Mouse (Mus musculus) spleen, adult 18-20 months (tissue): Measurements from ENCODE around the gene Hykk.
A peak's percentile ranks its signal among the peaks of the same experiment; 100 is the strongest.

Experiments used
- DNase-seq, 2 experiments: peaks; one replicate each; pipeline ENCODE4 v3.0.0; 2022; ENCODE audit warnings: mixed read lengths in 2 of 2

Hykk gene

DNA sequence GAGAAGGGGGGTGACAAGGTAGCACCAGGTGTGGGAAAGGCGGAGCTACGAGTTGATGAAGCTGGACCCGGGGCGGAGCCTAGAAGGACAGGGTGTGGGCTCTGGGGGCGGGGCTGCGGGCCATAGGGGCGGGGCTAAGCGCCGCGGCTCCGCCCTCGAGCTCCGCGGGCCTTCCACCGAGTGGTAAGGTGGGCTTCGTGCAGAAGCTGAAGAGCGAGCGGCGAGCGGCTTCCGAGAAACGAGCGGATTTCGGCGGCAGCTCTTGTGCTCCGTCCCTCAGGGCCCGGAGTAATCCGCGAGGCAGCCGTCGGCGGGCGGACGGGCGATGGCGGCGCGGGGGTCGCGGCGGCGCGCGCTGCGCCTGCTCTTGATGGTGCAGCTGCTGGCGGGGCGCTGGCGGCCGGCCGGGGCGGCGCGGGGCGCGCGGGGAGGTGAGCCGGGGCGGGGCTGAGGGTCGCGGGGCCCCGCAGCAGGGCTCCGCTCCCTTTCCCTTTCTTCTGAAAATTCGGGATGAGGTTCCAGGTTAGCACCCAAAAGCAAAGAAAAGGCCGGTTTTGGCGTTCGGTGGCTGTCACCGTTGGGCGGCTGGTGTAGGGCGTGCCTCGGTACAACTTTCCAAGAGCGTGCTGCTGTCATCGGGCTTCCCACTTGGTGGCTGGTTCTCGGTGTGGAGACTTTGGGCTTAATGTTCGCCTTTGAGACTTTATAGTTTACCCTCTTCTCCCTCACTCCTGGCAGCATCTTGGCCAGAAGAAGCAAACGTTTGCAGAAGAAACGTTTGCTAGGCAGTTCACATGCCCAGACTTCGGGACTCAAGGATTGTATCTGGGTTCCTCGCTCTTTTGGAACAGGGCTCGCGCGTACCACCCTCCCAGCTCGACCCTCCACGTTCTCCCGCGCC, 64.5 kb downstream of the Hykk start:
- DNase-seq: peak in 1 of 2 experiments; percentile 4

DNA sequence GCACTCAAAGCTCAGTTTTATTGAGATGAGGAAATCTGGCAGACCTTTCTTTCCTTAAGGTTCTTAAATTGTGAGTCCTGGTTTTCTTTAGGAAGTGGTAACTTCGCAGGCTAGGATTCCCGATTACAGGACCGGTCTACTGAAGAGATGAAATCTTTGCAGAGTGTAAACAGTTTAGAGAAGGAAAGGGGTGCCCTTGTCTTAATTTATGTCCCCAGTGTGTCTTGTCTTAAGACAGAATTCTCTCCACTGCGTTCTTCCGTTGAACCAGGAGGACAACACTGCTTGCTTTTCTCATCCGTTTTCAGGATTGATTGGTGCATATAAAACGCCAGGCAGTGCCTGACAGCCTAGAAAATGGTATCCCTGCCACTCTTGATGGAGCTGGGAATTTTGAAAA, 65.3 kb downstream of the Hykk start:
- no peak for DNase-seq

DNA sequence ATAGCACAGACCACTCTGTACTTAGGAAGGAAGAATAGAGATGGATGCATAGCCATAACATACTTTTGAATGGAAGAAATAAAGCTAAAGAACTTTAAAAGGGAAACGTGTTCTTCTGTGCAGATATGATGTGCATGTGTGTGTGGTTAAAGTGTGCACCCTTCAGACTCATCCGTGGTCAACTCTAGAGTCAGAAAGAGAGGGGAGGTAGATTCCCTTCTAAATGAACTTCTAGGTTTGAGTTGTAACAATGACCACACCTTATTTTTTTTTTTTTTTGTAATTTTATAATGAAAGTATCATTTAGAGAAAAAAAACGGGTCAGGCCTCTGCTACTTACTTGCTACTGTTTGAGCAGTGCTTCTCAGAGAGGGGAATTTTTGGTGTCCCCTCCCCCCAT, 73.3 kb downstream of the Hykk start:
- DNase-seq: no peak

DNA sequence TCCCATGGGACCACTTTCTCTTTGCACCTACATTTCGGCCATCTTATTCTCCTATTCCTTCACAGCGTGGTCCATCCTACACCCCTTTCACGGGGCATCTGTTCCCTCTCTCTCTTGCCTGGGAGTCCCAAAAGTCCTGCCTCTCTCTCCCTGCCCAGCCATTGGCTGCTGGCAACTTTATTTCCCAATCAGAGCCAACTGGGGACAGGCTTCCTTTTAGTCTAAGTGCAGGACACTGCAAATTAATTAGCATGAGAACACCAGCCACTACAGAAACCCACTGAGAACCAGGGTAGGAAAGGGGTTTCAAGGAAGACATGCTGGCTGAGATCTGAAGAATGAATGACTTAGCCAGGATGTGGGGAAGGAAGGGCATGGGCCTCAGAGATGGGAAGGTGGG, 77.3 kb downstream of the Hykk start:
- DNase-seq: no peak

DNA sequence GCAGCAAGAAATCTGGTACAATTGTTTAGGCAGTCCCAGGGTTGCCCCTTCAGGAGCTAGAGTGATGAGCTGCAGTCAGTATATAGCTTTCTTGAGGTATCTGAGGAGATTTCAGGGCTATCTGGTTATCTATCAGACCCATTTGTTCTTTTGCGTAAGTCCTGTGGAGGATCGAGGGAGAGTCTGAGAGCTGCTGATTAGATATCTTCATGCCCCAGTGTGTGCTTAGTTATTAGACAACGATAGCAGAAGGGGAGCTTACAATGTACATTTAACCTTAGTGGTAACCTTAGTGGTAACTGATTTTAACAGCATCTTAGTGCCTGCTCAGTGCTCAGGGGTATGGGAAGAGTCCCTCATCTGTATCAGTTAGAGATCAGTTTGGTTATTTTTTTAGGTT, 78.6 kb downstream of the Hykk start:
- no peak for DNase-seq
